Mouse (Mus musculus): Measurements from ENCODE around the gene Epn1. TPM values are rescaled to one million over a fixed set of nuclear protein-coding genes. Genes with fewer than 3 reads are reported as not detected.

Gene Epn1
- total and polyA plus RNA-seq, 3 experiments = 41.9 to 101 (median 72.9) TPM

DNA sequence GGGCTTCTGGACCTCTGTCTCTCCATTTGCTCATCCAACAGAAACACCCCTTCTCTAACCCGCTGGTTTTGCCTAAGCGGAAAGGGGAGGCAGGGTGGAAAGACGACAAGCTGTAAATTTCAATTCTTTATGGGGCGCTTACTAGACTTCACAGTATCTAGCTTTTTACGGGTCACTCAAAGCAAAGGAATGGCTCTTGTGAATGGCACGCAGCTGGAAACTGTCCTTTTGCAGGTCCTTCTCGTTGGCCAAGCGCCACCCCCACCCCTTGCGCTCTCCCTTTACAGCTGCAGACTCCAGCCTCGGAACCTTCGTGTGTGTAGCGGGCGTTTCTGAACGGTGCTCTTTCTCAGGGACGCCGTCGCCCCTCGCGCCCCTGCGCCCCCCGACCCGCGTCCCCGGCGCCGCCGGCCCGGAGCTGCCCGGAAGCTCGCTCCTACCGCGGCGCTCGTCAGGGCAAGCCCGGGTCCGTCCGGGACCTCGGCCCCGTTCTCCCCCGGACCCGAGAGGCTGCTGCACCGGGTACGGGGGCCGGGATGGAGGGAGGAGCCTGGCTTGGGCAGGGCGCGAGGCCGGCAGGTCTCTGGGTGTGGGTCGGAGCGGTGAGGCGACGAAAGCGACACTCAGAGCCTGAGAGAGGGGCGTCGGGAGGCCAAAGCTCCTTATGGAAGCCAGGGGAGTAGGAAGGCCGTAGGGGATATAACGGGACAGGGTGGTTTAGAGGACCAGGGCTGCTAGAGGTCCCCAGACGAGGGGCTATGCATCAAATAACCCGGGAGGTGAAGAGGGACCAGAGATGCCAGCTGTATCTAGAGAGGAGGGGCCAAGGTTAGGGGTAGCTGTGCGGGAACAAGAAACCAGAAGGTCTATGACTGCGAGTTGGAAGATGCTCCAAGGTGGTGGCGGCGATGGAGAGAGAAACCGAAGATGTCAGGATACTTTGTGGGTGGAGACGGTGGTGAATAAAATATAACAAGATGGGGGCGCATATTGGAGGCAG lies 28.5 kb upstream of the Epn1 start, which contains the start of gene Zfp580 (continued):
- TF ChIP-seq NRF1 (IDR thresholded peaks at IDR 0.05; ENCODE audit: low read depth, low read length) (peak; percentile 30; the same call in 1 of the 2 replicates), MYC (IDR thresholded peaks at IDR 0.05; ENCODE audit: low read depth, low read length) (0 out of 2 replicates have a peak, but pooled peaks have one; percentile 58), GABPA (IDR thresholded peaks at IDR 0.05; ENCODE audit: insufficient replicate concordance, low read depth, low read length) (no peak), USF2 (conservative IDR thresholded peaks at IDR 0.05; ENCODE audit: low read depth, low read length) (no peak), KAT2A (IDR thresholded peaks at IDR 0.05; ENCODE audit: insufficient replicate concordance, low read length) (peak; percentile 56; the same call in 1 of the 2 replicates), MEF2A (IDR thresholded peaks at IDR 0.05; ENCODE audit: borderline replicate concordance, low read depth, low read length) (peak; percentile 75), MAFK (IDR thresholded peaks at IDR 0.05; ENCODE audit: insufficient replicate concordance, low read length) (no peak), IRF4 (IDR thresholded peaks at IDR 0.05; ENCODE audit: low read depth, low read length) (peak; percentile 70), JUND (conservative IDR thresholded peaks at IDR 0.05; ENCODE audit: low read depth, low read length) (no peak), CHD2 (IDR thresholded peaks at IDR 0.05; ENCODE audit: low read length) (0 out of 2 replicates have a peak, but pooled peaks have one; percentile 62)

DNA sequence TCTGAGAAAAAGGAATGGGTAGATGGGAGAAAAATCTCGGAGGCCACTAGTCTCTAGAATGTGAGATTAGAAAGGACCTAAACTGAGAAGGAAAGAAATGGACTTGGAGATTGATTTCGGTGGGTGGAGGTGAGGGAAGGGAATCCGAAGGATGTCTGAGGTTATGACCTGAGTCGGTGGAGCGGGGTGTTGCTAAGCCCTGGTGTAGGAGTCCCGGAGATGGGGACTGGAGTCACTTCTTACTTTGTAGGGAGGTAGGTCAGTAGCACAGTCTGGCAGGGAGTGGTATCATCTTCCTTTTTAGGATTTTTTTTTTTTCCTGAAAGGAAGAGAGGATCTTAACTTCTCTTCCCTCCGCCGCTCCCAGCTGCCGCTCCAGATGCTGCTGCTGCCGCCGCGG lies 27.6 kb upstream of the Epn1 start:
- DNase-seq (ENCODE audit: extremely low read depth) = no peak
- Histone ChIP-seq H3K79me2 (replicated peaks; ENCODE audit: control insufficient read depth, extremely low read depth, insufficient read depth, poor library complexity, severe bottlenecking) (no peaks in the 10 kb centered on the region), H3K27me3 (replicated peaks) (no peaks in the 10 kb centered on the region), H3K9ac (ENCODE audit: insufficient read depth, low read depth) (no peak overlapping the region), H3K4me2 (ENCODE audit: insufficient read depth, low read depth, poor library complexity, severe bottlenecking) (0 out of 2 replicates have a peak overlapping the region, but pooled peaks have one; percentile 95), H3K27ac (ENCODE audit: insufficient read depth, low read depth) (no peak overlapping the region), H3K36me3 (replicated peaks in 1 of 2; ENCODE audit: control insufficient read depth in 1 of 2, insufficient read depth in 1 of 2, low read length in 1 of 2) (peaks cover 0 to 15% of the 10 kb centered on the region in 2 experiments), H3K9me3 (replicated peaks; ENCODE audit: low read length) (no peaks in the 10 kb centered on the region), H3K4me3 (replicated peaks in 1 of 3; ENCODE audit: low read depth in 2 of 3, low read length in 2 of 3, poor library complexity in 1 of 3) (no peak overlapping the region), H3K4me1 (ENCODE audit: control insufficient read depth in 1 of 2, insufficient read depth in 2 of 2) (peaks cover 5 to 15% of the 10 kb centered on the region in 2 experiments)
- TF ChIP-seq JUN (IDR thresholded peaks at IDR 0.05; ENCODE audit: insufficient read depth, low read depth, low read length) = no peak
- TF ChIP-seq ETS1 (conservative IDR thresholded peaks at IDR 0.05; ENCODE audit: low read depth, low read length) = no peak
- no peak for TF ChIP-seq ZNF384 (IDR thresholded peaks at IDR 0.05; ENCODE audit: low read depth, low read length)
- TF ChIP-seq MYC (IDR thresholded peaks at IDR 0.05; ENCODE audit: low read depth, low read length) = no peak
- no peak for TF ChIP-seq TCF12 (IDR thresholded peaks at IDR 0.05; ENCODE audit: low read depth, low read length)
- TF ChIP-seq USF1 (IDR thresholded peaks at IDR 0.05; ENCODE audit: low read depth, low read length) = no peak
- no peak for TF ChIP-seq NELFE (IDR thresholded peaks at IDR 0.05; ENCODE audit: low read depth, low read length)
- no peak for TF ChIP-seq ZKSCAN1 (IDR thresholded peaks at IDR 0.05; ENCODE audit: borderline replicate concordance, low read depth, low read length)
- no peak for TF ChIP-seq MEF2A (IDR thresholded peaks at IDR 0.05; ENCODE audit: borderline replicate concordance, low read depth, low read length)
- no peak for TF ChIP-seq UBTF (IDR thresholded peaks at IDR 0.05; ENCODE audit: low read depth, low read length)
- TF ChIP-seq ZC3H11A (IDR thresholded peaks at IDR 0.05; ENCODE audit: low read depth, low read length) = no peak
- TF ChIP-seq NRF1 (IDR thresholded peaks at IDR 0.05; ENCODE audit: low read depth, low read length) = no peak
- TF ChIP-seq CTCF (conservative IDR thresholded peaks at IDR 0.05 in 1 of 2, IDR thresholded peaks at IDR 0.05 in 1 of 2; ENCODE audit: low read depth in 2 of 2, low read length in 2 of 2) = no peak
- TF ChIP-seq CHD2 (IDR thresholded peaks at IDR 0.05; ENCODE audit: low read length) = no peak
- TF ChIP-seq CHD1 (IDR thresholded peaks at IDR 0.05; ENCODE audit: low read depth, low read length) = no peak
- no peak for TF ChIP-seq HCFC1 (IDR thresholded peaks at IDR 0.05; ENCODE audit: low read depth, low read length)
- dilution Hi-C loops (cut with MboI; ENCODE audit: extremely low pct_ligation_motif_present, extremely low pct_unique_long_range_greater_than_20kb, low sequenced_read_pairs) = no loop called here
- in situ Hi-C loops (cut with MboI; ENCODE audit: low pct_ligation_motif_present, low pct_unique_long_range_greater_than_20kb, low sequenced_read_pairs) = loop anchor here (5.0 kb wide), 1 partner anchor 110 kb away; no protein-coding TSS in a partner anchor
